Mouse (Mus musculus): ENCODE measurements around the gene Orc1.

DNA sequence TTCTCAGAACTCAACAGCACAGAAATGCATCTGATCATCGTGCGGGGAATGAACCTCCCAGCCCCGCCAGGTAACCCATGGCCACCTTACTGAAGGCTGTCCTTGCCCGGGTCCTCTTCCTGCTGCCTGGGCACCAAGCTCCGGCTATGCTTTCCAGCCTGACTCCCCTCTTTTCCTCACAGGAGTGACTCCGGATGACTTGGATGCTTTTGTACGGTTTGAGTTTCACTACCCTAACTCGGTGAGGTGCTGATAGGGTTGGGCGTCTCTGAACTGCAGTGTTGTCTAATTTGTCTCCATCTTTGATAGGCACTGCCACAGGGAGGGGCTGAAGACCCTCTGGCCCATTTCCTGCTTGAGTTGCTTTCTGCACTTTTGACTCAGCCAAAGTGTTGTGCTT, 50.9 kb downstream of the Orc1 start:
- no peak for TF ChIP-seq CTCF (IDR thresholded peaks at IDR 0.05)
- TF ChIP-seq EP300 (IDR thresholded peaks at IDR 0.05), result no peak

All from lung, postnatal 0 days (tissue).